Mouse (Mus musculus): ENCODE data around the gene H2-M3.

GRCm38 (mm10) chr17:37263626-37264025 is 6.4 kb upstream of the H2-M3 start, which contains the start of gene Olfr98:
- no peak for TF ChIP-seq CTCF (IDR thresholded peaks at IDR 0.05; ENCODE audit: borderline replicate concordance, insufficient read depth, low read depth, low read length)
- TF ChIP-seq POLR2A (IDR thresholded peaks at IDR 0.05; ENCODE audit: borderline replicate concordance, insufficient read depth, low read length): no peak

All from cerebellum, adult 2 months (tissue).